Mouse (Mus musculus) midbrain, embryonic 15.5 days (tissue): ENCODE data around the gene Sorl1. TPM values are rescaled to one million over a fixed set of nuclear protein-coding genes. Genes with fewer than 3 reads are reported as not detected.

Experiments used
- ATAC-seq: fragments of 200-750 bp; cut with Nextera tagmentation; replicated peaks from 2 replicates; pipeline ENCODE4 v1.8.0; 2017; ENCODE audit warnings: moderate TSS enrichment
- H3K27ac ChIP-seq: fragments of 300-500 bp; sonication (generic); 2 replicates; pipeline ENCODE4 v1.5.1; 2015; ENCODE audit warnings: mild to moderate bottlenecking, inconsistent platforms
- H3K27me3 ChIP-seq: fragments of 300-500 bp; sonication (generic); replicated peaks from 2 replicates; pipeline ENCODE4 v1.6.1; 2015; ENCODE audit warnings: inconsistent platforms
- H3K36me3 ChIP-seq: fragments of 300-500 bp; sonication (generic); replicated peaks from 2 replicates; pipeline ENCODE4 v1.6.1; 2015; ENCODE audit warnings: inconsistent platforms
- H3K4me1 ChIP-seq: fragments of 300-500 bp; sonication (generic); 2 replicates; pipeline ENCODE4 v1.6.1; 2015; ENCODE audit warnings: inconsistent platforms
- H3K4me2 ChIP-seq: fragments of 300-500 bp; sonication (generic); 2 replicates; pipeline ENCODE4 v1.6.1; 2015; ENCODE audit warnings: inconsistent platforms, mild to moderate bottlenecking, moderate library complexity
- H3K4me3 ChIP-seq: fragments of 300-500 bp; sonication (generic); 2 replicates; pipeline ENCODE4 v1.5.1; 2015; ENCODE audit warnings: mild to moderate bottlenecking, inconsistent platforms
- H3K9ac ChIP-seq: fragments of 300-500 bp; sonication (generic); 2 replicates; pipeline ENCODE4 v1.6.1; 2015; ENCODE audit warnings: mild to moderate bottlenecking, inconsistent platforms
- H3K9me3 ChIP-seq: fragments of 300-500 bp; sonication (generic); 2 replicates; pipeline ENCODE4 v1.6.1; 2016; ENCODE audit warnings: inconsistent platforms
- WGBS: fragments of 180-500 bp; shearing (Covaris S2); methylation state at CpG from one replicate; pipeline ENCODE4 v1.1.7; 2015; ENCODE audit warnings: mixed read lengths; 5-methylcytosine and 5-hydroxymethylcytosine counted together
- polyA plus RNA-seq: library from polyadenylated mRNA; unstranded; fragments of >200 nt; fragmentation: Nextera tagmentation; extraction: Ambion mirVana; gene quantifications from 2 replicates; pipeline ENCODE4 v1.2.1, GENCODE M21; 2015

Sorl1 gene
- polyA plus RNA-seq, 1 experiment from 2014 or later = 10.1 TPM

DNA sequence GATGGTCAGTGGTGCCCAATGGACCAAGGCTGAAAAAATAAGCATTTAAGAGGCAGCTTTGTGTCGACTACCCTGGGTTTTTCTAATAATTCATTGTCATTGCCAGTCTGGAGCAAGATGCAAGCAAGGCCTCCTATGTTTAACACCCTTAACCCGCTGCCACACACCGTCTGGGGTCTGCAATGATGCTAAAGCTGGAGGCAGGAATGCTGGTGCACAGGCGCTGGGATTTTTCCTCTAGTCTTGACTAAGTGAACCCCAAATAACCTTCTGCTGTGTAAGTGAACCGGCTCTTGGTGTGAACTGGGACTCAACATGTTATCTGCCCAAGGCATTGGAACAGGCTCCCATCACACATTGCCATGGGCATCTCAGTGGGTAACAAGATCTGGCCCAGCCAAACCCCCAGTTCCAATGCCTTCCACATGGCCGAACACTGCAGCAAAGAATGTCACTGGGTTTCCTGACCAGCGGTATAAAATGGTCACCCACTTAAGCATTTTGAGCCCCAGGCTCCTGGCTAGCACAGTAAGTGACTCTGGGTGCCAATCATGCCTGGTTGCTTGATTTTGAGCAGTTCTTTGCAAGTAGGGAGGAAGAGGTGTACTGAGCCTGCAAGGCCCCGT lies 186.6 kb downstream of the Sorl1 start:
- no peak overlapping the region for H3K9ac ChIP-seq
- peak overlapping the region; percentile 83 for H3K27ac ChIP-seq
- no peak overlapping the region for H3K4me3 ChIP-seq
- no peaks in the 10 kb centered on the region for H3K9me3 ChIP-seq
- peaks cover 43% of the 10 kb centered on the region for H3K4me1 ChIP-seq
- H3K27me3 ChIP-seq = no peaks in the 10 kb centered on the region
- 54% methylated on average over 8 of the region's 8 CpGs for WGBS
- H3K36me3 ChIP-seq = no peaks in the 10 kb centered on the region
- no peak overlapping the region for H3K4me2 ChIP-seq
- no peak for ATAC-seq

DNA sequence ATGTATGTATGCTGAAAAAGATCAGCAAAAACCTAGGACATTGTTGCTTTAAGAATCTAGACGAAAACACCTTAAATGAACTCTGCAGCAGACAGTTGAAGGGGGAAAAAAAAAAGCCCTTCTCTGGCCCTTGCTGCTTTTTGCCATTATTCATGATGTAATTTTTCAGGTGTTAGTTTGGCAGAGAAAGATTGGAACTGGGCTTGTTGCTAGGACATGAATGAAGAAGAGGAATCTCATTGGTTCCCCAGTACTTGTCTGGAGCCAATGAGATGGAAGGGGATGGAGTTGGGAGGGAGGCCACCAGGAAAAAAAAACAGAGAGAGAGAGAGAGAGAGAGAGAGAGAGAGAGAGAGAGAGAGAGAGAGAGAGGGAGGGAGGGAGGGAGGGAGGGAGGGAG lies 187.5 kb downstream of the Sorl1 start:
- Histone ChIP-seq H3K36me3 (no peaks in the 10 kb centered on the region), H3K27me3 (no peaks in the 10 kb centered on the region), H3K9me3 (no peaks in the 10 kb centered on the region), H3K4me3 (no peak overlapping the region), H3K27ac (peak overlapping the region; percentile 97), H3K4me2 (no peak overlapping the region), H3K9ac (no peak overlapping the region), H3K4me1 (peaks cover 43% of the 10 kb centered on the region)
- no peak; the same call in 1 of the 2 replicates for ATAC-seq
- 14% methylated on average over 1 of the region's 1 CpGs for WGBS

DNA sequence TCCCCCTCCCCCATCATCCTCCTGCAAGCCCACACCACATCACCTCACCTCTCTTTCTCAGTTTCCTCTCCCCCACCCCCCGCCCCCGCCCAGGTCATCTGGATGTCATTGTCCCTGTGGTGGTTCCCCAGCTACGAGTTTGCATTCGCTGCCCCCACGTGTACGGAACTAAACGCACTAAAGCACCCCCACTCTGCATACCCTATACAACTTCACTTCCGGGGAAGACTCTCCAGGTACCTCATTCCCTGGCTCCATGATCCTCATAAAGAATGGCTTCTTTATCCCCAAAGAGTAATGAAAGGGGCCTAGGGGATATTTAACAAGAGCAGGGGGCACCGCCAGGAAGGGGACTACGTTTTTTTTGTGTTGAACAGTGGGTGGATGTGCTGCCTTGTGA lies 188.1 kb downstream of the Sorl1 start:
- no peaks in the 10 kb centered on the region for H3K36me3 ChIP-seq
- H3K4me1 ChIP-seq = peaks cover 43% of the 10 kb centered on the region
- H3K4me3 ChIP-seq = peak overlapping the region; percentile 34
- no peaks in the 10 kb centered on the region for H3K27me3 ChIP-seq
- WGBS = 2% methylated on average over 10 of the region's 10 CpGs
- peak; percentile 77 for ATAC-seq
- peak overlapping the region; percentile 97 for H3K27ac ChIP-seq
- peak overlapping the region; percentile 65 for H3K4me2 ChIP-seq
- H3K9ac ChIP-seq = peak overlapping the region; percentile 41
- H3K9me3 ChIP-seq = no peaks in the 10 kb centered on the region

GRCm38 (mm10) chr9:41935373-41935971 lies 188.6 kb downstream of the Sorl1 start:
- peak overlapping the region; percentile 34 for H3K4me3 ChIP-seq
- no peaks in the 10 kb centered on the region for H3K9me3 ChIP-seq
- ATAC-seq = peak; percentile 94
- peak overlapping the region; percentile 65 for H3K4me2 ChIP-seq
- H3K36me3 ChIP-seq = no peaks in the 10 kb centered on the region
- H3K27ac ChIP-seq = peak overlapping the region; percentile 97
- H3K27me3 ChIP-seq = no peaks in the 10 kb centered on the region
- 0% methylated on average over 19 of the region's 21 CpGs for WGBS
- H3K4me1 ChIP-seq = peaks cover 43% of the 10 kb centered on the region
- H3K9ac ChIP-seq = peak overlapping the region; percentile 41

- WGBS = 12% methylated on average over 10 of the region's 10 CpGs
Observed at GRCm38 (mm10) chr9:41934848-41935372, 189.2 kb downstream of the Sorl1 start.

DNA sequence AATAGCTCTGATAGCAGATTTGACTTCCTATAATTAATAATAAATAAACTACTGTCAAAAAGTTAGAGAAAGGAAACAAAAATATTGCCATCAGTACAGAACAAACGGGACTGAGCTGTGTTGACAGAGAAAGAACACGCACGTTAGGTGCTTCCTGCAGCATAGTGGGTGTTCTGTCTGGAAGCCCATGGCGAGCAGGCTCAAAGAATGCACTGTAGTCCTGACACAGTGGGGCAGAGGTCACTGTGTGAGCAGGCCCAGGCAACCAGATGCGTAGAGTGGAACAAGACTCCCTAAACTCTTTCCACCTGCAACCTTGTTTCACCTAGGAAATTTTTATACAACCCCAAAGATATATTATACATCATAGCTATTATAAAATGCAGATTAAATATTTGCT lies 194.1 kb downstream of the Sorl1 start:
- no peak for ATAC-seq
- WGBS = 66% methylated on average over 5 of the region's 5 CpGs
- Histone ChIP-seq H3K9me3 (no peaks in the 10 kb centered on the region), H3K4me1 (peaks cover 8% of the 10 kb centered on the region), H3K27me3 (no peaks in the 10 kb centered on the region), H3K9ac (no peak overlapping the region), H3K36me3 (no peaks in the 10 kb centered on the region), H3K4me2 (no peak overlapping the region), H3K4me3 (no peak overlapping the region), H3K27ac (no peak overlapping the region)

More at GRCm38 (mm10) chr9:41934848-41935372, 189.2 kb downstream of the Sorl1 start:
- Histone ChIP-seq H3K4me3 (peak overlapping the region; percentile 34), H3K4me2 (peak overlapping the region; percentile 65), H3K9me3 (no peaks in the 10 kb centered on the region), H3K27ac (peak overlapping the region; percentile 97), H3K9ac (peak overlapping the region; percentile 41), H3K36me3 (no peaks in the 10 kb centered on the region), H3K27me3 (no peaks in the 10 kb centered on the region), H3K4me1 (peaks cover 43% of the 10 kb centered on the region)
- ATAC-seq = peak; percentile 0; the same call in 1 of the 2 replicates

- H3K4me1 ChIP-seq = no peaks in the 10 kb centered on the region
- H3K9me3 ChIP-seq = no peaks in the 10 kb centered on the region
- 65% methylated on average over 4 of the region's 4 CpGs for WGBS
- no peak for ATAC-seq
- H3K27ac ChIP-seq = no peak overlapping the region
- H3K9ac ChIP-seq = no peak overlapping the region
- H3K36me3 ChIP-seq = no peaks in the 10 kb centered on the region
- H3K27me3 ChIP-seq = no peaks in the 10 kb centered on the region
- no peak overlapping the region for H3K4me2 ChIP-seq
- H3K4me3 ChIP-seq = no peak overlapping the region
Observed at GRCm38 (mm10) chr9:41925721-41926120, 198.4 kb downstream of the Sorl1 start.

DNA sequence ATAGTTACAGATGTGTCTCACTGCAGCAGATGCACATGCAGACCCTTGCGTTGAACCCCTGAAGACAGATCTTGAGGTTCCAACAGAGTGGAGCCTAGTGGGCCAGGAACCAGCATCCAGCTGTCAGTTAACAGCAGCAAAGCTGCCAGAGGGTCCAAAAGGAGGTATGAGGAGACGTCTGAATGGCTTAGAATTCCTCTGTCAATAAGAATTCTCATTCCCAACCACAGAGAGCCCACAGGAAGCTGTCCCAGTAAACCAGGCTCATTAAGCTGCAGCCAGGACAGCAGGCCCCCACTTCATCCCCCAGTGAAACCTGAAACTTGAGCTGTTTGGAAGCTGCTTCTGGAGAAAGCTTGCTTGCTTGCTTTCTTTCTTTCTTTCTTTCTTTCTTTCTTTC lies 200.0 kb downstream of the Sorl1 start:
- WGBS = 49% methylated on average over 2 of the region's 2 CpGs
- H3K36me3 ChIP-seq = no peaks in the 10 kb centered on the region
- H3K27me3 ChIP-seq = no peaks in the 10 kb centered on the region
- peaks cover 4% of the 10 kb centered on the region for H3K4me1 ChIP-seq
- H3K9me3 ChIP-seq = no peaks in the 10 kb centered on the region
- no peak overlapping the region for H3K4me2 ChIP-seq
- H3K27ac ChIP-seq = no peak overlapping the region
- no peak overlapping the region for H3K4me3 ChIP-seq
- H3K9ac ChIP-seq = no peak overlapping the region
- ATAC-seq = no peak

DNA sequence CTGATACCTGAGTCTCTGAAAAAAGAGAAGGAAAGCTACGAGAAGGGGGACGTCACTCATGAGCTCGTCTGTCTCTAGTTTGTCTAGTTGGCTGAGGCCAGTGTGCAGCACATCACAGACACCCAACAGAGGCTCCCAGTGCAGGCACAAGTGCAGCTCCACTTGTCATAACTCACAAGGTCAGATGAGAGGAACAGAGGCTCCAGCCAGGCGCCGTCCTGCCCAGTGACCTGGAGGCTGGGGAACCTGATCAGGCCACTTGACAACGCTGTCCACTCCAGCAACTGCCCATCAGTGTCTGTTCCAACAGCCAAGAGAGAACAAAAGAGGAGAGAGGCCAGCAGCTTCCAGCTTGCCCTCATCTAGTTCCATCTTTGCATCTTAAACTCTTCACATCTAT lies 201.7 kb downstream of the Sorl1 start:
- no peaks in the 10 kb centered on the region for H3K36me3 ChIP-seq
- WGBS = 93% methylated on average over 6 of the region's 6 CpGs
- no peak for ATAC-seq
- H3K9me3 ChIP-seq = no peaks in the 10 kb centered on the region
- peaks cover 4% of the 10 kb centered on the region for H3K4me1 ChIP-seq
- no peak overlapping the region for H3K4me2 ChIP-seq
- no peaks in the 10 kb centered on the region for H3K27me3 ChIP-seq
- H3K9ac ChIP-seq = no peak overlapping the region
- no peak overlapping the region for H3K4me3 ChIP-seq
- no peak overlapping the region for H3K27ac ChIP-seq

DNA sequence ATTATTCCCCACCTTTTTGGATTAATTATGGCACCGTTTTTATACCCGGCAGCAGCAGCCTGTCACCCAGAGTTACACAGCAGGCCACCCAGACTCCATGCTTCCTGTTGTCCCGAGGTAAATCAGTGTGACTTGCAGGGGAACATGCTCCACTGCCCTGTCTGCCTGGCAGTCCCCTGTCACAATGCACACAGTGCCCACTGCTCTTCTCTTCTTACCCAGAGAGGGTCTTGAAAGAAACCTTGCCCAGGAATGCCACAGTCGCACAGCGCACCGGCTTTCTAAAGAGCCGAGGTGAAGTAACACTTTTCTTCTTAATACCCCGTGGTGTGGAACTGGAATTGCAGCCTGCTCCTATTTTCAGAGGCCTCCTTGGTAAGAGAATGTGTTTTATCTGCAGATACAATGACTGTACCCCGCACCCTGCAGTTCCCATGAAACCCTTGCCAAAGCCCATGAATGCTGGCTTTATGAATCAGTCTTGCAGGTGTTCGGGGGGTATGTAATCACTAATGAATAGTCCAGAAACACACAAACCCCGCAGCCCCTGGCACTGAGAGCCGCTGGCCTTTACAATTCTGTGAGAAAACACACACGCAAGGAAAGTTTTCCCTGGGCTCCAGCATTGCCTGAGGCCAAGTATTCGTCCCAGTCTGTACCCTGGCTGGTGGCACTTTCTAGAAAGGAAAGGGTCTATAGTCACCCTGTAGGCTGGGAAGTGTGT lies 205.3 kb downstream of the Sorl1 start:
- peak; percentile 85 for ATAC-seq

DNA sequence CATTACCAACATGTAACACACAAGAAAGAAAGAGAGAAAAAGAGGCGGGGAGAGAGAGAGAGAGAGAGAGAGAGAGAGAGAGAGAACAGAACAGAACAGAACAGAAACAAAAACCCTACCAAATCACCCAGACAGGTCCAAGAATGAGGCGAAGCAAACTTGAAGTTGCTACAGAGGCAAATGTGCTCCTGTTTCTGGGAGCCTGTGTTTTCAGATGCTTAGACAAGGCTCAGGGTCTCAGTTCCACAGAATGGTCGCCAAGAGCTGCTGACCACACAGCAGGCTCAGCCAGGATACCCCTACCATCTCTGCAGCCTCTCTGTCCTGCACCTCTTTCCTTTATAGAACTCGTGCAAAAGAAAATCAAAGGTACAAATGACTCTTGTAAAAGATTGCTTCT lies 205.9 kb downstream of the Sorl1 start:
- Histone ChIP-seq H3K27me3 (no peaks in the 10 kb centered on the region), H3K9me3 (no peaks in the 10 kb centered on the region), H3K4me3 (no peak overlapping the region), H3K4me1 (peaks cover 8% of the 10 kb centered on the region), H3K4me2 (0 out of 2 replicates have a peak overlapping the region, but pooled peaks have one; percentile 3), H3K36me3 (no peaks in the 10 kb centered on the region), H3K9ac (no peak overlapping the region), H3K27ac (peak overlapping the region; percentile 72)
- ATAC-seq = no peak
- 50% methylated on average over 4 of the region's 4 CpGs for WGBS

More for the DNA sequence above, 205.3 kb downstream of the Sorl1 start:
- Histone ChIP-seq H3K4me3 (no peak overlapping the region), H3K9me3 (no peaks in the 10 kb centered on the region), H3K4me1 (peaks cover 8% of the 10 kb centered on the region), H3K36me3 (no peaks in the 10 kb centered on the region), H3K9ac (no peak overlapping the region), H3K4me2 (peak overlapping the region; percentile 9; the same call in 1 of the 2 replicates), H3K27me3 (no peaks in the 10 kb centered on the region), H3K27ac (peak overlapping the region; percentile 72)
- 16% methylated on average over 14 of the region's 14 CpGs for WGBS

DNA sequence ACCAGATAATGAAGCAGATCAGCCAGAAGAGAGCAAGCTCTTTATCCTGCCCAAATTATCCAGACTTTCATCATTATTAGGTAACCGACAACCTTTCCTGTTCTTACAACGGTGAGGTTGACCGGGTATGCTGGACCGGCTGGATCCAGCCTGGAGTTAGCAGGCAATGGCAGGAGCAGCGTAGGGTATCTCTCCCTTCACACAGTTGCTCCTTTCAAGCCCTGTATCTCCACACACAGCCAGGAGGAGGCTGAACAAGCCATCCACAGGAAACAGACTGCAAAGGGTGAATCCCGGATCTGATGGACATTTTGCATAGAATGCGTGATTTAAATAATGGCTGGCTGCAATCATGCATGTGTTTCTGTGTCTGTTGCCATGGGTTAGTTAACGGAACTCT lies 208.5 kb downstream of the Sorl1 start:
- Histone ChIP-seq H3K4me2 (no peak overlapping the region), H3K9me3 (no peaks in the 10 kb centered on the region), H3K36me3 (no peaks in the 10 kb centered on the region), H3K4me1 (peaks cover 8% of the 10 kb centered on the region), H3K27me3 (no peaks in the 10 kb centered on the region), H3K9ac (no peak overlapping the region), H3K4me3 (no peak overlapping the region), H3K27ac (peak overlapping the region; percentile 34)
- 71% methylated on average over 8 of the region's 8 CpGs for WGBS
- ATAC-seq = no peak
